Mouse (Mus musculus): ENCODE measurements around the gene Cirbp.

GRCm38 (mm10) chr10:80154384-80154783 lies 11.4 kb upstream of the Cirbp start:
- TF ChIP-seq CTCF (IDR thresholded peaks at IDR 0.05; ENCODE audit: low read depth) (no peak), EP300 (IDR thresholded peaks at IDR 0.05; ENCODE audit: low read depth) (no peak)

Measured in liver, embryonic 14.5 days (tissue).